Mouse (Mus musculus): ENCODE data around the gene Lrrc26.

The Lrrc26 gene

DNA sequence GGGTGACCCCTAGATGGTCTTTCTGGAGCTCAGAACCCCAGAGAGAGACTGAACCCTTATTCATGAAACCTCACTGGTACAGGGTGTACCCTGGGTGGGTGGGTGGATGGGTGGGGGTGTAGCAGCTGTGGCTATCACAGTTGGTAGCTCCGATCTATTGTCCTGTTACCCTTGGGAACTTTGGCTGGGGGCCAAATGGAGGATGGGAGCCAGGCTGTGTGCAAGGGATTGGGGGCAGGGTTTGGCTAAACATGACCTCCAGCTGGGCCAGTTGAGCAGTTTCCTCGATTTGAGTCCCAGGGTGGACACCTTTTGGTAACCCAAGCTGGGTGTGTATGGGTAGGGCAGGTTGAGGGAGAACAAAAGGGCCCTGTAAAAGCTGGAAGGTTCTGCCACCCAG is 23.0 kb upstream of the Lrrc26 start:
- no peak for DNase-seq (ENCODE audit: low spot score)

- no peak for DNase-seq (ENCODE audit: low spot score)
These were observed 22.5 kb upstream of the Lrrc26 start for GRCm38 (mm10) chr2:25267241-25267640.

GRCm38 (mm10) chr2:25267746-25268309 is 21.9 kb upstream of the Lrrc26 start:
- DNase-seq (ENCODE audit: low spot score), result no peak

- peak; percentile 99 for DNase-seq (ENCODE audit: low spot score)
These were observed 17.7 kb upstream of the Lrrc26 start, which contains the start of the genes Ssna1 and Anapc2 for GRCm38 (mm10) chr2:25271827-25272511. Ssna1 (minus strand) TSS chr2:25272438. Anapc2 (plus strand) TSS chr2:25272478.

GRCm38 (mm10) chr2:25272515-25272914 is 17.2 kb upstream of the Lrrc26 start:
- DNase-seq (ENCODE audit: low spot score), result no peak

DNA sequence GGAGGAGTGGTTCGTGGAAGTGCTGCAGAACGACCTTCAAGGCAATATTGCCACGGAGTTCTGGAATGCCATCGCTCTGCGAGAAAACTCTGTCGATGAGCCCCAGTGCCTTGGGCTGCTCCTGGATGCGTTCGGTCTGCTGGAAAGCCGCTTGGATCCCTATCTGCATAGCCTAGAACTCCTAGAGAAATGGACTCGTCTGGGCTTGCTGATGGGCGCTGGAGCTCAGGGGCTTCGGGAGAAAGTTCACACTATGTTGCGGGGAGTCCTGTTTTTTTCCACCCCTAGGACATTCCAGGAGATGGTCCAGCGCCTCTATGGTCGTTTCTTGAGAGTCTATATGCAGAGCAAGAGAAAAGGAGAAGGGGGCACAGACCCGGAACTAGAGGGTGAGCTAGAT is 16.7 kb upstream of the Lrrc26 start:
- no peak for DNase-seq (ENCODE audit: low spot score)

DNA sequence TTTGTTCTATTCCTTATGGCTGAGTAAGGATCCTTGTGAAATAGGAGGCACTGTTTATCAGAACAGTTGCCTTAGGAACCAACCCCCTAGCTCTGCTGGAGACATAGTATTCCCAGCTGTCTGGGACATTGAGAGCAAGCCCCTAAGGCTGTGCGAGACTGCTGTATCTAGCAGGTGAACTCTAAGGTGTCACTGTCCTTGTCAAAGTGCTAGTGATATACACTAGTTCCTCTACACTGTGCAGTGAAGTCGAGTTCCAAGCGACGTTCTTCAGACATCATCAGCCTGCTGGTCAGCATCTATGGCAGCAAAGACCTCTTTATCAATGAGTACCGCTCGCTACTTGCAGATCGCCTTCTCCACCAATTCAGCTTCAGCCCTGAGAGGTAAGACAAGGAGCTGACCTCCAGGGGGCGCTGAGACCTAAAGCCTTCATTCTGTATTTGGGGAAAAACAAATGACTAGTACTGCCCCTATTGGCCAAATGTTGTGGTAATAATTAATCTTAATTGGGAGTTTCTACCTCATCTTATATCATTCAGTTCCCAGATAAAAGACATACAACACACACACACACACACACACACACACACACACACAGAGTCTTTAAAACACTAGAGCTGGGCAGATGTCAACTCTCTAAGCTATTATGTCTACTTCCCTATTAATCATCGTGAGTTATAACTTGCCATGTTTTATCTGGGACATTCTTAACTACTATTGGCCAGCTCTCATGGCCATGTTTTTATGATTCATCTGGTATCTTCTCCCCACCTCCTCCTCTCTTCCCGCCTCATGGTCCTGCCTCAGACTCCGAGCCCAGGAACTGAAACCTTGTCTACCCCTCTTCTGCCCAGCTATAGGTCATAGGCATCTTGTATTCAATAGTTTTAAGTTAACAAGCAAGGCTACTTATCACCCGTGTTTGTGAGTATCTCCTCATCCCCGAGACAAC is 10.5 kb upstream of the Lrrc26 start:
- DNase-seq (ENCODE audit: low spot score), result peak; percentile 93

DNA sequence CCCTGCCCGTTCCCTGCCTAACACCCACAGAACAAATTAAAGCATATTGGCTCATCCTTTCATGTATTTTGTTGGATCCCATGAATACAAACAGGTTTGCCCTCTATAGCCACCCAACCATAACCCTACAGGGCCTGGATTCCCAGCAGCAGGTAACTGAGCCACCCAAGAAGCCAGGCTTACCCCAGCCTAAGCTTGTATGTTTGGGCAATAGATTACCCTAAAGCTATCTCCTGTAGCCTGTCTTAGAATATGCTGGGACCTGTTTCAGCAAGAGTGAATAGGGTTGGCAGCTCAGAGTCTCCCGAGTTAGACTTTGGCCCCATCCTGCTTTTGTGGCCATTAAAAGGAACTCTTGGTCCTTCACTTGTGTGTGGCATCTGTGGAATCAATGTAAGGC is 4.2 kb upstream of the Lrrc26 start:
- DNase-seq (ENCODE audit: low spot score), result no peak

- no peak for DNase-seq (ENCODE audit: low spot score)
These were observed 3.4 kb upstream of the Lrrc26 start for GRCm38 (mm10) chr2:25286314-25286713.

GRCm38 (mm10) chr2:25286837-25287636 is 2.7 kb upstream of the Lrrc26 start:
- no peak for DNase-seq (ENCODE audit: low spot score)

DNA sequence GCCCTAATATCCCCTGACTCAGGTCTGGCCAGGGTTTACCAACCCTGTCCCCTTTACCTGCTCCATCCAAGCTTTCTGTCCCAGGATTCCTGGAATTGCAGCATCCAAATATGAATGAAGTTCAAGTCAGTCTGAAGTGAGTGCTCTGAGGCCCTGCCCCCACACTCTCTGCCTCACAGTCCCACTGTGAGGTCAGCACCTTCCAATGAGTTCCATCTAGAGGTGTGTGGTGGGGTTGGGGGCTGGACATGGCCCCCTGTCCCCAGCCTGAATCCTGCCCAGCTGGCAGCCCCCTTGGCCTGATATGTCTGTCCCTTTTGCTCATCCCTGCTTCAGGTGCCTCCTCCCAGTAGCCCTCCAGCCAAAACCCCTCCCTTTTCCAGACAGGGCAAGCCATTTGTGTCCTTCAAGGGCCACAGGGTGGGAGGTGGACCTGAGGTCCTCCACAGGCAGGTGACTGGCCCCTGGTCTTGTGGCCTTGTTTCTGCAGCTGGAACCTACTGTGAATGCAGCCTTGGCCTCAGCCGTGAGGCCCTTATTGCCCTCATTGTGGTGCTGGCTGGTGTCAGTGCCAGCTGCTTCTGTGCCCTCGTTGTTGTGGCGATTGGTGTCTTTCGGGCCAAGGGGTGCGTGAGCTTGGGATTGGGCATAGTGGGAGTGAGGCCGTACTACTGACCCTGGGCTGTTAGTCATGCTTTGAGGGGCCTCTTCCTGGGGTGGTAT is 1.6 kb upstream of the Lrrc26 start, which contains the start of gene Tmem210:
TSS of gene Tmem210 (plus strand) at position 219 of the 723 bp plus-strand sequence.
- DNase-seq (ENCODE audit: low spot score), result no peak

- no peak for DNase-seq (ENCODE audit: low spot score)
These were observed 875 bp upstream of the Lrrc26 start for GRCm38 (mm10) chr2:25288734-25289345.

- no peak for DNase-seq (ENCODE audit: low spot score)
These were observed 543 bp downstream of the Lrrc26 start for GRCm38 (mm10) chr2:25290101-25290815.

DNA sequence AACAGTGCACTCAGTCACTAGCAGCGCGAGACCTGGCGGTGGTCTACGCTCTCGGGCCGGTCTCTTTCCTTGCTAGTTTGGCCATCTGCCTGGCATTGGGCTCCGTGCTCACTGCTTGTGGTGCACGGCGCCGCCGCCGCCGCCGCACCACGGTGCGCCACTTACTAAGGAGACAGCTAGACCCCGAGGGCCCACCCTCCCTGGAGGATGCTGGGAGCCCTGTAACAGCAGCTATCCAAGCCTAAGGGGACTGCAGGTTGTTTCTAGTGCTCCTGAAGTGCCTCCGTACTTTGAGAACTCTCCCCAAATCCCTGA is 1.1 kb downstream of the Lrrc26 start:
- no peak for DNase-seq (ENCODE audit: low spot score)

DNA sequence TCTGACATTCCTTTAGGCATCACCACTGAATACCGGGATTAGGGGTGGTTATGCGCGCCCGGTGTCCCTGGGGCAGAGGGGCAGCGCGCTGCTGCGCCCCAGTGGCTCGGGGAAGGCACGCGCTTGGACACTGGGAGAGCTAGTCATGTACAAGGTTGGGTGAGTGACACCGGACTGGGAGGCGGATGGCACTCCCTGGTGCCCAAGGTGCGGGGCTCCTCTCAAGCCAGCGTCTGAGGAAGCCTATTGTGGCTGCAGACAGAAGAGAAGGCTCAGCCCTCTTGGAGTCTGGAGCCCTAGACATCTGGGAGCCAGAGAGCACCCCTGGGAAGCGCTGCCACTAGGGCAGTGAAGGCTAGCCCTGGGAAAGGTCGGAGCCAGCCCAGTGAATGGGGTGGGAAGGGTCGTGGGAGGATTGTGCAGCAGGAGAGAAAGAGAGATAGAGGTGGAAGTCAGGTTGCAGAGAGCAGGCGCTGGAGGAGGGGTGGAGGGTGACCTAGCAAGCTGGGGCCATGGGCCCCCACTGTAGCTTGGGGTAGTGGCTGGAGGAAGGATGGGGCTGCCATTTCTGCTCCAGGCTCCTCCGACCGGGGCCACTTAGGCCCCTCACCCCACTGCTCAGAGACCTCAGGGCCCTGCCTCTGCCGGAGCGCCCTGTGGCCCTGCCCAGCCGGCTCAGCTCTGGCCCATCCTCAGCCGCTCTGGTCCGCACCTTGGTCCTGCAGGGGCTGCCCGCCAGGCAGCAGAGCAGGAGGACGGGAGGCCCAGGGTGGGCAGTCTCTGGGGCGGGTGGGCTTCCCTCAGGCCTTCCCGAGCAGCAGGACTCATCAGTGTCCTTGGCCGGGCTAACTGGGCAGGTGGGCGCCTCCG is 1.7 kb downstream of the Lrrc26 start:
- DNase-seq (ENCODE audit: low spot score), result no peak

DNA sequence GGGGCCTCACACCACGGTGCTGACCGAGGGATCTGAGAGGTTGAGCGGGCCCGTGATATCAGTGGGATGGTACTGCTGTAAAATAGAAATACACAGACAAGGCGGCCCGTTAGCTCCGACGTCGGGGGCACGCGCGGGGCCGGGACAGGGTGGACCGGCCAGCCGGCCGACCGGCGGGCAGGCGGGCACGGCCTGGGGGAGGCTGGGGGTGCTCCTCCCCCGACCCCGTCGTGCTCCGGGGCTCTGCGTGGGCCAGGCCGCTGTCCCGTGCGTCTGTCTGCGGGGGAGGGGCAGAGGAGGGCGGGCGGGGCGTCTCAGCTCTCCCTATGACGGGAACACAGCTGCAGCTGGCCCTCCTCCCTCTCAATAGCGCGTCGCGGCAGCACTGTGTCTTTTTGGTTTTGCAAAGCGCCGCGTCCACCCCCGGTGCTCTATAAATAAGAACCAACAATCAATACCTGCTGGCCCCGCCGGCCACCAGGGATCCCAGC is 2.4 kb downstream of the Lrrc26 start:
- no peak for DNase-seq (ENCODE audit: low spot score)

GRCm38 (mm10) chr2:25292856-25293255 is 3.1 kb downstream of the Lrrc26 start:
- DNase-seq (ENCODE audit: low spot score), result peak; percentile 86

DNA sequence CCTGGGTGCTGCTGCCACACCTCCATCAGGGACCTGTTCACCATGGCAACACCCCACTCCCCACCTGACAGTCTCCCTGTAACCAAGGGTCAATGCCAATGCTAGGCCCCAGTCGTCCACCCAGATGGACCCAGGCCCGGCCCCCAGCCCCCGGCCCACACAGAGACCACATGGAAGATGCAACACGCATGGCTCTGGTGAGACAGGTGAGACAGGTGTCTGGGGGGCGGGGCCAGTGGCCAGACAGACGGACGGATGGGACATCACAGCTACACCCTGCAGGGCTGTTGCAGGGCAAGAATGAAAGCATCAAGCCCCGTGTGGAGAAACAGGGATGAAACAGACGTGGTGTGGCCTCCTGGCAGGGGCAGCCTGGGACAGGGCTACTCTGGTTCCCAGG is 4.0 kb downstream of the Lrrc26 start:
- no peak for DNase-seq (ENCODE audit: low spot score)

GRCm38 (mm10) chr2:25297093-25297492 is 7.4 kb downstream of the Lrrc26 start:
- DNase-seq (ENCODE audit: low spot score), result no peak

Data from retina, embryonic 14.5 days (tissue).